Mouse (Mus musculus) right cerebral cortex, adult 18-20 months (tissue): ENCODE results near the gene Tsr2.

Experiments
- DNase-seq: peaks from one replicate; pipeline ENCODE4 v3.0.0; 2022; ENCODE audit warnings: mixed read lengths

Gene Tsr2

DNA sequence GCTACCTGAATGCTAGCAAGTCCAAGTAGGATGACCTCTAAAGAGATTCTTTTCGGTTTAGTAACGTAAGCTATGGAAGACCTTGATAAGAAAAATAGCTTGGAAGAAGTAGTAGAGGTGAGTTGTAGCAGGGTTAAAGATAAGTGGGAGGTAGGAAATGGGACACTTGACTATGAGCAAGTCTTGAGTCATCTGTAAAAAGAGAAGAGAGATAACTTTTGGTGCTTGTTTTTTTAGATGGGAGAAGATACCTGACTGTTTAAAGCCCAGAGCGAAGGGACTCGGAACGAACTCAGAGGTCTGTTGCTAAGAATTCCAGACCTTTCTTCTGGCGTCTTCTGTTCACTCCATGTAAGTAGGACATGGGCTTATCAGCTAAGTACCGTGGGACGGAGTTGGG is 50.5 kb downstream of the Tsr2 start, which contains the start of gene Fgd1:
Gene Fgd1 (plus strand): TSS at position 301 of the 400 bp plus-strand sequence.
- DNase-seq, result no peak

DNA sequence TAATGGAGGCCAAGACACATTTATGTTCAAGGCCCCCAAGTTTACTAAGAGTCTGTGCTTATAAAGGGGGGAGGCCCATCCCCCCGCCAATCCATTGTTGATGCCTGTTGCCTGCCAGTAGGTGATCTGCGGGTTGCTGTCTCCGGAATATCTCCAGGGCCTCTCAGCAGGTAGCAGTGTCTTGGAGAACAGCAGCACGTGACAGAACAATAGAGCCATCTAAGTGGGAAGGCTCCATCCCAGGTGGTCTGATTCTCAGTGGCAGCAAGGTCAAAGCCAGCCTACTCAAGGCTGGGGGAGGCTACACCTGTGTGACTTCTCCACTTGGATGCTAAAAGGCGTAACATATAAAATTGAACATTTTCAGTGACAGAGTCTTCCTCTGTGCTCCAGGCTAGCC is 55.1 kb downstream of the Tsr2 start:
- DNase-seq, result no peak
